Mouse (Mus musculus): Measurements from ENCODE around the gene Olfr1357. TPM values are rescaled to one million over a fixed set of nuclear protein-coding genes. Genes with fewer than 3 reads are reported as not detected.

The Olfr1357 gene
- polyA plus RNA-seq, 1 experiment from 2014 or later = not detected

DNA sequence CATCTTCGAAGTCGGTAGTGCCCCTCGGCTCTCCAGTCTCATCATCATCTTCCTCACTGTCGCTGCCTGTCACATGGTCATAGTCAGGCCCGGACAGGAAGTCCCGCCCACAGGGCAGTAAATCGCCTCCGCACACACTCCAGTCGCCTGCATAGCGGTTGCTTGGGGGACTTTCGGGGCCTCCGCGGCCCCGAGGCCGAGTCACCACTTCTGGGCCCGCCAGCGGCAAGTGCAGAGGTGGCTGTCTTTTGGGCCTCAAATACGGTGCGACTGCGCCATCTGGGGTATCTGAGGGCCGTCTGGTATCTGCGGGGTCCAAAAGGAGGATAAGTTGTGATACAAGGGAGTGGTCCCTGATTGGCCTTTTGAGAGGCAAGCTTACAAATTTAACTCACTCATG is 32.3 kb downstream of the Olfr1357 start:
- no peak overlapping the region for H3K4me2 ChIP-seq (ENCODE audit: low read depth, low read length)
- no peak overlapping the region for H3K9ac ChIP-seq (replicated peaks)
- H3K9me3 ChIP-seq (ENCODE audit: low read length) = no peaks in the 10 kb centered on the region
- 0 out of 2 replicates have a peak, but pooled peaks cover 4% of the 10 kb centered on the region for H3K4me1 ChIP-seq (ENCODE audit: insufficient read depth)
- H3K27me3 ChIP-seq (ENCODE audit: insufficient read depth, low read length) = 0 out of 2 replicates have a peak, but pooled peaks cover 2% of the 10 kb centered on the region
- H3K36me3 ChIP-seq (replicated peaks; ENCODE audit: insufficient read depth, low read length) = peaks cover 31% of the 10 kb centered on the region
- WGBS (ENCODE audit: insufficient replicate concordance) = 82% methylated on average over 22 of the region's 22 CpGs
- ATAC-seq (no peak), DNase-seq (no peak)
- no peak for TF ChIP-seq CTCF (IDR thresholded peaks at IDR 0.05; ENCODE audit: low read depth)
- TF ChIP-seq EP300 (IDR thresholded peaks at IDR 0.05; ENCODE audit: low read depth) = no peak
- H3K4me3 ChIP-seq (ENCODE audit: low read depth, low read length) = no peak overlapping the region
- H3K27ac ChIP-seq (ENCODE audit: low read depth) = no peak overlapping the region

DNA sequence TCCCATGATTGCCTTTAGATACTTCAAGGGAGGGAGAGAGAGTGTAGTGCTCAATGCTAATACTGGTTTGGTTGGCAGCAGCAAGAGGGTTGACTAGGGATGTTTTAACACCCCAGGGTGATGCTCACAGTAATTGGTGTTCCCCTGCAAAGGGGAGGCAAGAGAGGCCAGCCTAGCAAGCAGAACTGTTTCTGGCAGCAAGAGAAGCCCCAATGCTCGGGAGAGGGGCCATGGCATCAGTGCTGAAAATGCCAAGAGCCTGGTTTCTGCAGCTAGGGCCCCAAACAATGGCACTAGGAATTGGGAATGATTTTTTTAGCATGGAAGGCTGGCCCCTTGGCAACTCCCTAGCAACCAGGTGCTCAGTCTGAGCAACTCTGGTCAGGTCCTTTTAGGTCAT is 32.9 kb downstream of the Olfr1357 start:
- Histone ChIP-seq H3K4me2 (ENCODE audit: low read depth, low read length) (no peak overlapping the region), H3K9me3 (ENCODE audit: low read length) (no peaks in the 10 kb centered on the region), H3K27ac (ENCODE audit: low read depth) (no peak overlapping the region), H3K36me3 (replicated peaks; ENCODE audit: insufficient read depth, low read length) (peaks cover 37% of the 10 kb centered on the region), H3K9ac (replicated peaks) (no peak overlapping the region), H3K27me3 (ENCODE audit: insufficient read depth, low read length) (0 out of 2 replicates have a peak, but pooled peaks cover 2% of the 10 kb centered on the region), H3K4me3 (ENCODE audit: low read depth, low read length) (no peak overlapping the region), H3K4me1 (ENCODE audit: insufficient read depth) (no peaks in the 10 kb centered on the region)
- no peak for ATAC-seq
- WGBS (ENCODE audit: insufficient replicate concordance) = 78% methylated on average over 1 of the region's 1 CpGs
- DNase-seq = no peak
- TF ChIP-seq EP300 (IDR thresholded peaks at IDR 0.05; ENCODE audit: low read depth) (no peak), CTCF (IDR thresholded peaks at IDR 0.05; ENCODE audit: low read depth) (no peak)

DNA sequence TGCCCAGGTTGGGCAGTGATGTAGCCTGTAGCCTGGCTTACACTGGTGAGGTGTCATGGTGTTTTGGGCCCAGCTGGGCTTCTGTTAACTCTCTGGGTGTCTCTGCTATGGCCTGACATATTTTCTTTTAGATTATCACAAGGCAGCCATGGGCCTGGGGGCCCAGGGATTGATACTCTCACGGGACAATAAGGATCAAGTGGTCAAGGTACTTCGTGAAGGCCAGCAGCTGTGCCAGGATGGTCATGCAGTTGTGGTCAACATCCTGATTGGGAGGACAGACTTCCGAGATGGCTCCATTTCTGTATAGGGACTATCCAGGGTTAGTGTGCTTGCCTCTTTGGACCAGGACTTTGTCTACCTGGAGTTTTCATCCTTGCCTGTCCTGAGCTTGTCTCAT is 33.9 kb downstream of the Olfr1357 start:
- H3K4me1 ChIP-seq (ENCODE audit: insufficient read depth) = no peaks in the 10 kb centered on the region
- DNase-seq (no peak), ATAC-seq (no peak)
- peaks cover 46% of the 10 kb centered on the region for H3K36me3 ChIP-seq (replicated peaks; ENCODE audit: insufficient read depth, low read length)
- H3K4me3 ChIP-seq (ENCODE audit: low read depth, low read length) = no peak overlapping the region
- WGBS (ENCODE audit: insufficient replicate concordance) = 75% methylated on average over 3 of the region's 3 CpGs
- no peaks in the 10 kb centered on the region for H3K9me3 ChIP-seq (ENCODE audit: low read length)
- no peaks in the 10 kb centered on the region for H3K27me3 ChIP-seq (ENCODE audit: insufficient read depth, low read length)
- no peak overlapping the region for H3K9ac ChIP-seq (replicated peaks)
- H3K27ac ChIP-seq (ENCODE audit: low read depth) = no peak overlapping the region
- TF ChIP-seq CTCF (IDR thresholded peaks at IDR 0.05; ENCODE audit: low read depth) (no peak), EP300 (IDR thresholded peaks at IDR 0.05; ENCODE audit: low read depth) (no peak)
- H3K4me2 ChIP-seq (ENCODE audit: low read depth, low read length) = no peak overlapping the region

DNA sequence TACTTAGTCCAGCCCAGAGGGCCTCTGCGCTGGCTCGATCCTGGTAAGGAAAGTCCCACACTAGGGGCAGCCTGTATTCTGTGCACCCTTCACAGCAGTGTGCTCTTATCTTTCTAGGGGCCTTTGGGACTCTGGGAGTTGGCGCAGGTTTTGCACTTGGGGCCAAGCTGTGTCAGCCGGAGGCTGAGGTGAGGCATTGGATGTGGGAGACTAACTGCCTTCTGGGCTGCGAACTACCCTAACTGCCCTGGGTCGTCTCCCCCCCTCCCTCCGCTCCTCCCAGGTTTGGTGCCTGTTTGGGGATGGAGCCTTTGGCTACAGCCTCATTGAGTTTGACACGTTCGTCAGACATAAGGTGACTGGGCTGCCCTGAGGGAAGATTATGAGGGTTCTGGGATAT is 34.5 kb downstream of the Olfr1357 start:
- Histone ChIP-seq H3K9ac (replicated peaks) (no peak overlapping the region), H3K27me3 (ENCODE audit: insufficient read depth, low read length) (no peaks in the 10 kb centered on the region), H3K4me2 (ENCODE audit: low read depth, low read length) (no peak overlapping the region), H3K4me1 (ENCODE audit: insufficient read depth) (no peaks in the 10 kb centered on the region), H3K4me3 (ENCODE audit: low read depth, low read length) (no peak overlapping the region), H3K9me3 (ENCODE audit: low read length) (no peaks in the 10 kb centered on the region), H3K27ac (ENCODE audit: low read depth) (no peak overlapping the region), H3K36me3 (replicated peaks; ENCODE audit: insufficient read depth, low read length) (peaks cover 51% of the 10 kb centered on the region)
- no peak for DNase-seq
- ATAC-seq = no peak
- no peak for TF ChIP-seq CTCF (IDR thresholded peaks at IDR 0.05; ENCODE audit: low read depth)
- no peak for TF ChIP-seq EP300 (IDR thresholded peaks at IDR 0.05; ENCODE audit: low read depth)
- 72% methylated on average over 9 of the region's 9 CpGs for WGBS (ENCODE audit: insufficient replicate concordance)

DNA sequence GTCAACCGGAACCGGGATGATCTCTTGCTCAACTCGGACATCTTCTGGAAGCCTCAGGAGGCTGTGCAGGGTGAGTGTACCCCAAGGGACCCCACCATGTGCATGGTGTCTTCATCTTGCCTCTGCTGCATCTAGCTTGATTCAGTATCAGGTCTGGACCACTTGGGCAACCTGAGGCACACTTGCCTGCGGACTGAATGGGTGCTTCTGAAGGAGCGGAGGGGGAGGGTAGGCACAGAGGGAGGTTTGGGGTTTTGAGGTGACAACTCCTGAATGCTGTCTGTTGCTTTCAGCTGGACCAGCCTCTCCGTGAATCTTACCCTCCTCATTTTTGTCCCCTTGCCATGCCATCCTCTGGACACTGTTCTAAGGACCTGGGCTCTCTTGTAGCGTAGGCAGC is 36.8 kb downstream of the Olfr1357 start:
- ATAC-seq (no peak), DNase-seq (no peak)
- H3K9ac ChIP-seq (replicated peaks) = no peak overlapping the region
- no peaks in the 10 kb centered on the region for H3K27me3 ChIP-seq (ENCODE audit: insufficient read depth, low read length)
- H3K4me1 ChIP-seq (ENCODE audit: insufficient read depth) = no peaks in the 10 kb centered on the region
- TF ChIP-seq EP300 (IDR thresholded peaks at IDR 0.05; ENCODE audit: low read depth) (no peak), CTCF (IDR thresholded peaks at IDR 0.05; ENCODE audit: low read depth) (no peak)
- H3K36me3 ChIP-seq (replicated peaks; ENCODE audit: insufficient read depth, low read length) = peaks cover 56% of the 10 kb centered on the region
- H3K4me3 ChIP-seq (ENCODE audit: low read depth, low read length) = no peak overlapping the region
- H3K4me2 ChIP-seq (ENCODE audit: low read depth, low read length) = no peak overlapping the region
- no peak overlapping the region for H3K27ac ChIP-seq (ENCODE audit: low read depth)
- WGBS (ENCODE audit: insufficient replicate concordance) = 86% methylated on average over 7 of the region's 7 CpGs
- no peaks in the 10 kb centered on the region for H3K9me3 ChIP-seq (ENCODE audit: low read length)

DNA sequence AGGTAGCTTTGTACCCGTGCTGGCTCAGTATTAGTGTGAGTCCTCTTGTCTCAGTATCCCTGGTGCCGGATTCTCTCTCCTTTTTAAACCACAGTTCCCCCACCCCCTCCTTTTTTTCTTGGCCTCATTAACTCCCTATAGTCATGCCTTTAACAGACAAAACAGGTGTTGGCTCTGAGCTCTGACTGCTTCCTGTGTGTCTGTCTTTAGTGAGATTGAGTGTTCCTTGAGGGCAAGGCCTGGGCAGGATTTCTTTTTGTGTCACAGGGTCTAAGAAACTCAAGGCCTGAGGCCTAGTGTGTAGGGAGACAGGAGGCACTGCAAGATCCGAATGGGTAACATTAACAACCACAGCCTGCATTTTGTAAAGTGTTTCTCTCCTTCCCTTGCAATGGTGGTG is 39.7 kb downstream of the Olfr1357 start:
- no peak for TF ChIP-seq EP300 (IDR thresholded peaks at IDR 0.05; ENCODE audit: low read depth)
- no peak for TF ChIP-seq CTCF (IDR thresholded peaks at IDR 0.05; ENCODE audit: low read depth)
- 80% methylated on average over 3 of the region's 3 CpGs for WGBS (ENCODE audit: insufficient replicate concordance)

More for the DNA sequence above, 39.7 kb downstream of the Olfr1357 start:
- no peak overlapping the region for H3K9ac ChIP-seq (replicated peaks)
- no peak overlapping the region for H3K4me2 ChIP-seq (ENCODE audit: low read depth, low read length)
- H3K27me3 ChIP-seq (ENCODE audit: insufficient read depth, low read length) = no peaks in the 10 kb centered on the region
- no peak overlapping the region for H3K27ac ChIP-seq (ENCODE audit: low read depth)
- DNase-seq (no peak), ATAC-seq (no peak)
- H3K9me3 ChIP-seq (ENCODE audit: low read length) = no peaks in the 10 kb centered on the region
- peaks cover 16% of the 10 kb centered on the region for H3K4me1 ChIP-seq (ENCODE audit: insufficient read depth)
- no peak overlapping the region for H3K4me3 ChIP-seq (ENCODE audit: low read depth, low read length)
- peaks cover 41% of the 10 kb centered on the region for H3K36me3 ChIP-seq (replicated peaks; ENCODE audit: insufficient read depth, low read length)

Measured in liver, postnatal 0 days (tissue).